Mouse (Mus musculus) kidney, postnatal 36 days (tissue): ENCODE measurements around the gene Slc25a5.
"Not testable (repeated sequence)": the region's sequence is repeated elsewhere in the genome, so short reads cannot be mapped to it uniquely, and the experiment has no call there.

Experiments
- DNase-seq, 2 experiments: peaks; one replicate each; pipeline ENCODE4 v3.0.0; 2021 to 2022; ENCODE audit warnings: mixed read lengths in 2 of 2

Slc25a5 gene

GRCm38 (mm10) chrX:36795424-36796162, at the start of gene Slc25a5:
Gene Slc25a5 (plus strand): TSS chrX:36795651.
- peak; percentile 89 to 93 for DNase-seq

DNA sequence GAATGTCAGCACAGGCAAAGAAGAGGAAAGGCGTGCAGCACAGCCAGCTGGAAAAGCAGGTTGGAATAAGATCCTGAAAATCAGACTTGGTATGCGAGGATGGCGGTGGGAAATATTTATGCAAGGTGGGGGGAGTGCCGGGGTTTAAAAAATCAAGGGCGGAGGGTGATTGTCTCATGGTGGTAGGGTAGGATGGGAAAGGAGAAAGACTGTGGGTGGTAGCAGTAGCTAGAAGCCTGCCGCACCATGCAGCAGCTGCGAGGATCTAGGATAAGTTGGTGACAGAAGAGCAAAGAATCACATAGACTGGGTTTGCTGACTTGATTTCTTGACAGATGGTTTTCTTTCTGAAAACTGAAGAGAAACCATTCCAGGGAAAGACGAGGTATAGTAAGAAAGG, 48.7 kb upstream of the Slc25a5 start:
- no peak for DNase-seq

DNA sequence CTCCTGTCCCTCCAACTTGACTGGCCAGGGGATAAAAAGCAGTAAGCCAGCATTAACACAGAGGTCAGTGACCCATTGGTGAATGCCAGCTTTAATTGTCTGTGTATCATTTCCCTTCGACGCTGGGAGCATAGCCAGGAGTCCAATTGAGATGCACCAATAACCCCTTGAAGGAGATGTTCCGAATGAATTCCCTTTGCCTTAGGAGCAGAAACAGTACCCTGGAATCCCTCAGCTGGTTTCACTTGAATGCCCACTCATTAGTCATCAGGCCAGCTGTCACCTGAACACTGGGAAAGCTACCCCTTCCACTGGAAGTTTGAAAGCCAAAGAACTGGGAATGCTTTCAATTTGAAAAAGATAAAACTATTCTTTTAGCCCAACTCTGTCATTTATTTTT, 46.9 kb upstream of the Slc25a5 start:
- peak in 1 of 2 experiments; percentile 32 for DNase-seq

GRCm38 (mm10) chrX:36749281-36749785, 46.1 kb upstream of the Slc25a5 start:
- DNase-seq: no peak

GRCm38 (mm10) chrX:36750591-36750990, 44.9 kb upstream of the Slc25a5 start:
- no peak for DNase-seq

- no peak for DNase-seq
These were observed 42.9 kb upstream of the Slc25a5 start for GRCm38 (mm10) chrX:36752586-36752985.

DNA sequence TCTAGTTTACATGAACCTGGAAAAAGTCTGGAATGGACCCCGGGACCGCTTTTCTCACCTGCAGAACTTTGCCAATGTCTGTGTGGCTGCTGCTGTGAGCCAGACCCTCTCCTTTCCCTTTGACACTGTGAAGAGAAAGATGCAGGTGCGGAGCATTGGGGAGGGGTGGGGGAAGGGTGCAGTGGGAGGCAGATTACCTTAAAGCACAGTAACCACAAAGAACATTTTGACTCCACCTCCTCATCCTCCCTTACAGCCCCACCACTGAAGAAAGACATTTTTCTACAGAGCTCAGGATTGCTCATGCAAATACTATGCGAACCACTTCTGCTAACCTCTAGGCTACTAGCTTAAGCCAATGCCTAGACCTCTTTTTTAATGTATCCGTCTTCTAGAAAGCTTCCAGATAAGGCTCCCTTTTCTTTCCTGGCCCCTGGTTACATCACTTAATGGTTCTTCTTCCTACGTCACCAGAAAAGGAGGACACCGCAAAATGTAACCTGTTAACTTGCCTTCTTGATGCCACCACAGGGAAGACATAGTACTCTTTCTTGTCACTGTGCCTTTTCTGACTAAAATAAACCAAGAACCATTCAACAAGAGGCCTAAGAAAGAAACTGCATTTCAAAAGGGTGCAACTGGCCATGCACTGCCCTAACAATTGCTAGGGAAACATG, 37.5 kb upstream of the Slc25a5 start:
- DNase-seq: no peak

DNA sequence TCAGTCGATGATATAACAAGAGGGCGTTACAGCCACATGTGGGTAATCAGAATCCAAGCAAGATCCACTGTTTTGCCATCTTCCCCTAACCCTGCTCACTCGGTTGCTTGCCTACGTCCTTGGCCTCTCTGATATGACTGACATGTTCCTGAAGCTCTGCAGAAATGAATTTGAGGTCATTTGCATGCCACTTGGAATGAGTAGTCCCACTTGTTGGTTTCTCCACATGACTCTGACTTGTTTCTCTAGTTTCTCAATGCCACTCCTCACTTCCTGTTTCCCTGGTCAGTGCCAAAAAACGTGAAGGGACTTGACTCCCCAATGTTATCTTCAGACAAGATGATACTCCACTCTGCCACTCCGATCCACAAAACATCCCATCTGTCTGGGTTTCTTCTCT, 36.9 kb upstream of the Slc25a5 start:
- no peak for DNase-seq

DNA sequence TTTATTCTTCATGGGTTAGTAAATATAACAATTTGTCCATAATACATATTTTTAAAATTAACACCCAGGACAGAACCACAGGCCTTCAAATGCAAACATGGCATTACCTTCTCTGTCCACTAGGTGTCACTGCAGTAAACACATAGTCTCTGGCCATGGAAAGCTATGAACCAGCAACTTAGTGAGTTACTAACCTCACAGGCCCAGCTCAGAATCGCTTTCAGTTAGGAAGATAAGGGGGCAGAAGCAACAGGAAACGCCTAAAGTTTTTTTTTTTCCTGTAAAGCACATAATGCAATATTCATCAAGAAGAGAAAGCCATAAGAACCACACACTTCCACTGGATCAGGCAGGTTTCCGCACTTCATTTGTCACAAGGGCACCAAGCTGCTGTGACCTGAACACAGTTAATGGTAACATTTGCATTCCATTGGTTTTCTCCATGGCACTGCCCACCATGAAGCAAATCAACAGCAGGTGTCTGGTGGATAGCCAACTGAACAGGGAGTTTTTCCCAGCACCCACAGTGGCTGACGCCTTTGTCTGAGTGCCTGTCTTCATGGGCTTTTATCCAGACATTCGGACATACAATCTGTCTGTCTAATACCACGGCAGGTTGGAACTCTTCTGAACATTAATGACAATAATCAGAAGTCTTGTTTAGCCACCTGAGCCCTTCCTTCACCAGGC, 34.4 kb upstream of the Slc25a5 start:
- peak; percentile 70 to 71 for DNase-seq

DNA sequence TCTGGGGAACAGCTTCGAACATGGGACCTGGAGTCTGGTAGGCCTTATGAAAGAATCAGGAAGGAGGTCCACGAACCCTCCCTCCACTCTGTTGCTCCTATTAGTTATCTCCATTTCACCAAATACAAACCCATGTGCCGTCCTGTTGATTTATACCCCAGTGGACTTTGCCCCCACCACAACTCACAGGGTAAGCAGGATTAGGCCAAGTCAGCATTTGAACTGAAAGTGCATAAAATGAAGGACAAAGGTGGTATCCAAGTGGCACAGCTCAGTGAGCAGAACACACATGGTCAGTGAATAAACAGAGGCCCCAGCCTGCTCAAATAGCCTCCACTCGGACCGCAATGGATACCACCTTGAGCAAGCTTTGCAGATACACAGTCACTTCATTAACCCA, 33.2 kb upstream of the Slc25a5 start:
- peak; percentile 65 to 76 for DNase-seq

DNA sequence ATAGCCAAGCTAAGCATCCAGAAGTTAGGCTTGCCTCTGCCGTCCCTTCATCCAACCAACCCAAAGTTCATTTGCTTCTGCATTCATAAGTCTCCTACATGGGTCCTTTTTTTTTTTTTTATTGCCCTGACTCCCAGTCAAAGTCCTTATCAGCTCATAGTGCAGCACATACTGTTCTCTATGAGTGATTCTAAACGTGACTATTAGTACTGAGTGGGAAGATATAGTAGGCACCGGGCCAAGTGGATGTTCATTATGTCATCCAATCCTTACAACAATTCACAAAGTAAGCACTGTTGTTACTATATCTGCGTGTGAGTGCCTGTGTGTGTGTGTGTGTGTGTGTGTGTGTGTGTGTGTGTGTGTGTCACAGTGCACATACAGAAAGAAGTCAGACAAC, 32.6 kb upstream of the Slc25a5 start:
- peak in 1 of 2 experiments; percentile 21 for DNase-seq

GRCm38 (mm10) chrX:36763298-36763933, 32.0 kb upstream of the Slc25a5 start:
- DNase-seq: peak in 1 of 2 experiments; percentile 16

DNA sequence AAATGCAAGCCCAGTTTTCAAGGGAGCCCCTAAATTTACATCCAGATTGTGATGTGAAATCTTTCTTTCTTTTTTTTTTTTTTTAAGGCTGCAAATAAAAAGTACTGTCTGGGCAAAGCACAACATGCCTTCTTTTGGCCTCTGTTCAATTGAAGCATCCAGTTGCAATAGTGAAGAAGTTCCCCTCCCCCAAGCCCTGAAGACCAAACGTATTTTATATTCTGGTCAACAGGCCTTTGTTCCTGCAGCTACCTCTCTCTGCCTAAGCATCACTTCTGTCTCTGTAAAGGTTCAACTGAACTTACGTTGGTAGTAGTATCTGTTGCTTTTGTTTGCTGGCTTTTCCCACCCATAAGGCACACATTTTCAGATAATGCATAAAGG, 31.5 kb upstream of the Slc25a5 start:
- DNase-seq: no peak

- no peak for DNase-seq
These were observed 28.1 kb upstream of the Slc25a5 start for GRCm38 (mm10) chrX:36767386-36767785.

- no peak for DNase-seq
These were observed 22.9 kb upstream of the Slc25a5 start for GRCm38 (mm10) chrX:36772591-36772990.

GRCm38 (mm10) chrX:36775520-36775919, 19.9 kb upstream of the Slc25a5 start:
- no peak for DNase-seq

GRCm38 (mm10) chrX:36777694-36778093, 17.8 kb upstream of the Slc25a5 start:
- DNase-seq: peak; percentile 17 to 60

DNA sequence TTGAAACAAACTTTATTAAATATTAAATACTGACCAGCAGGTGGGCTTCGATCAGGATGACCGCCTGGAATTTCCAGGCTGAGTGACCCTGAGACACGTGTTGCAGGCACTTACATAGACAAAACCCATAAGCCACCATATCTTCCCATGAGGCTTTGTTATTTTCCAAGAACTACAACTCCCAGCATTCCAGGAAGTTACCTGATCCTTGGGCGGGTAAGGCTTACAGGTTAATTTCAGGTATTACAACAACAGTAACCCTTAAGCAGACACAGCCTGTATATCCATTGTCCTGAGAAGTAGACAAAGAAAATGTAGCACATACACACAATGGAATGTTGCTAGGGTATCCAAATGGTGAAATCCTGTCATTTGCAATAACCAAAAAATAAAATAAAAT, 6.1 kb upstream of the Slc25a5 start:
- no peak for DNase-seq

- no peak for DNase-seq
These were observed 880 bp upstream of the Slc25a5 start for GRCm38 (mm10) chrX:36794571-36794970.

DNA sequence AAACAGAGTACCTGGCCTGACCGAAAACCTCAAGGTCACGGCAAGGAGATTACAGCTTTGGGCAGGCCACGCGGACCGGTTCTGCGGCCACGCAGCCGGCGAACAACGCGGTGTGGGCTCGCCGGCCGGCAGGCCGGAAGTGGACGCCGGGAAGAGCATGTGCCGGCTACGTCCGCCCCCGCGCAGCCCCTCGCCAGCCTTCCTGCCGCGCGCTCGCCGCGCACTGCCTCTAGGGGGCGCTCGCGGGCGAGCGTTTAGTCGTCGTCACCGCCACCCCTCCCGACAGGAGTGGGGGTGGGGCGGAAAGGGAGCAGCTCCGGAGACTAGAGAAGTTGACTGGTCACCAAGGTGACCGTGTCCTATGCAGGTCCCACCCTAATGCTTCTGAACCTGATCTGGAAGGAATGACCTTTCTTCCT, 721 bp downstream of the Slc25a5 start:
- DNase-seq: peak; percentile 76 to 89

GRCm38 (mm10) chrX:36796734-36797133, 1.3 kb downstream of the Slc25a5 start:
- not testable (repeated sequence) for DNase-seq

DNA sequence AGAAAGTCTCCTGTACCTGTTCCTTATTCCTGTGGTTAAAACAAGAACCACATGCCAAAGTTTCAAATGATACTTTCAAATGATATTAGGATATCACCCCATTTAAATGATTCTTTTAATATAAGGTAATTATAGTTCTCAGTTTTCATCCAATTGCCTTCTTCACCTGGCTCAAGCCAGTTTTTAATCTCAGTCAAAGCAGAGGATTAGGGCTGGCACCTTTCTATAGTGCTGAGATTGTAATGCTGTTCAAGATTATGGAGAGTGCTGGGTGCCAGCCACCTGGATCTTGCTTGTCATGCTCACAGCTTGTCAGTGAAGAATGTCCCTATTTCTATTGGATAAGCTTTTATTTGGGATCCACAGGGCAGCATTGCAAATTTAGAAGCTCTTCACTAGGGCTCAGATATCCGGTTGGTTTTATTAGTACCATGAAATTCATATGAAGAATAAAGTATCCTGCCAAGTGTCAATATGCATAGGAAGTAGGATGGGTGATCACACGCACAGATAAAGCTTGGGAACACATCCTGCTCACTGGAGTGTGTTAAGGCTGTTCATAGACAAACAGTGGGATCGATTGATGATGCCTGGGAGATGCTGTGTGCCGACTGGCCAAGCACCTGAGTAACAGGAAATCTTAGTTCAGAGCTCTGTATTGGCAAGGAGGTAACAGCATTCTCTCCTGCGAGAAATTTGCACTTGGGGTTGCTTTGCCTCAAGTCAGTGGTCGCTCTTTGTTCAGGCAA, 3.9 kb downstream of the Slc25a5 start:
- DNase-seq: no peak
